Mouse (Mus musculus) liver, embryonic 14.5 days (tissue): ENCODE measurements at regions not wholly inside any gene's neighbourhood (a gene's known extent, or its start where the extent isn't known, plus 50 kb on each side); places are given as distances from the start of the nearest gene placed in this dataset.

Experiments used
- CTCF ChIP-seq: IDR thresholded peaks from 2 replicates; pipeline ENCODE4 v1.5.1; 2016; ENCODE audit warnings: antibody characterized with exemption, low read depth, control low read depth
- EP300 ChIP-seq: IDR thresholded peaks from 2 replicates; pipeline ENCODE4 v1.6.1; 2016; ENCODE audit warnings: antibody characterized with exemption, low read depth

DNA sequence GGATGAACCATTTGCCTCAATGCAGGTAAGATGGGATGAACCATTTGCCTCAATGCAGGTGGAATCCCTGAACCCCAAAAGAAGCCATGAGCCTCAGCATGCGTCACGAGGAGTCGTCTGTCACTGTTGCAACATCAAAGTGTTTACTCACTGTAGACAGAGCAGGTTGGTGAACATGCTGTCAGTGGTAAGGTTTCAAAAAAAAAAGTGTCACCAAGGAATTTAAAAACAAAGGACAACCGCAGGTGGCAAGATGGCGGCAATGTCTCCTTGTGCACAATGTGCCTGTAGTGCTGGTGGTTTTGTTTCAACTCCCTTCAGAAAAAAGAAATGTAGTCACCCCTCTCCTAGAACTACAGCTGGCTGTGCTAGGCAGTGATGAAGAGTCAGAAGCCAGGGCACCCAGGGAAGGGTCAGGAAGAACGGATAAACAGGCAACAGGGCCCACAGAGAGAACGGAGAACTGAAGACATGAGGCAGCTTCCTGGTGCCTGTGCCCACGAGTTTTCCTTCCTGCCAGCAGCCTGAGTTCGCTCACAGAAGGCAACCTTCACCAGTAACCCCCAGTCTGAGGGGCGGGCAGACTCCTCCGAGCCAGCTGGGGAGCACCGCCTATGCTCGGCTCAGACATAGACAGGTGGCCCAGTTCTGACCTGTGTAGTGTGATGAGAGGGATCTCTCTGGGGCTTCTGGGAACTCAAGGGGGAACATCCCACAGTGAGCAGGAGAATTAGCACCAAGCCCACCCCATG, 223.9 kb downstream of the Bcl11b start:
- TF ChIP-seq EP300 (no peak), CTCF (no peak)
